Mouse (Mus musculus): Measurements from ENCODE around the gene Adam33.
"Not testable (repeated sequence)": the region's sequence is repeated elsewhere in the genome, so short reads cannot be mapped to it uniquely, and the experiment has no call there.

Gene Adam33

GRCm38 (mm10) chr2:131058672-131059071 lies 4.9 kb downstream of the Adam33 start:
- in situ Hi-C loops (cut with MboI, MseI): no loop called here

DNA sequence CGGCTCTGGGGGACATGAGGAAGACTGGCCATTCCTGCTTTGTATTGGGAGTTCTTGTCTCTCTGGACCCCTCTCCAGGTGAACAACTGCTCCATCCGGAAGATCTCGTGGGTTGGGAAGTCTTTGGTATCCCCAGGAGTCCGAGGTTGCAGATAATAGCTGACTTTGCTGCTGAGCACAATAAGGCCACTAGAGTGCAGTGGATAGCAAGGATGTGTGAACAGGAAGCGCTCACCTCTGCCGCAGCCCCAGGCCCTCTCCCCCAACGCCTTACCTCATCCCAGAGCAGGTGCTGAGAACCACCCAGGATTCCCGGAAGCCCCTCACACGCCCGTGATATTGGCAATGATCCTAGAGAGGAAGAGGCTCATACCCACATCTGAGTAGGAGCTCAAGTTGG lies 7.4 kb downstream of the Adam33 start:
- in situ Hi-C loops (cut with MboI, MseI): no loop called here

GRCm38 (mm10) chr2:131055631-131056030 lies 8.0 kb downstream of the Adam33 start:
- in situ Hi-C loops (cut with MboI, MseI): no loop called here

DNA sequence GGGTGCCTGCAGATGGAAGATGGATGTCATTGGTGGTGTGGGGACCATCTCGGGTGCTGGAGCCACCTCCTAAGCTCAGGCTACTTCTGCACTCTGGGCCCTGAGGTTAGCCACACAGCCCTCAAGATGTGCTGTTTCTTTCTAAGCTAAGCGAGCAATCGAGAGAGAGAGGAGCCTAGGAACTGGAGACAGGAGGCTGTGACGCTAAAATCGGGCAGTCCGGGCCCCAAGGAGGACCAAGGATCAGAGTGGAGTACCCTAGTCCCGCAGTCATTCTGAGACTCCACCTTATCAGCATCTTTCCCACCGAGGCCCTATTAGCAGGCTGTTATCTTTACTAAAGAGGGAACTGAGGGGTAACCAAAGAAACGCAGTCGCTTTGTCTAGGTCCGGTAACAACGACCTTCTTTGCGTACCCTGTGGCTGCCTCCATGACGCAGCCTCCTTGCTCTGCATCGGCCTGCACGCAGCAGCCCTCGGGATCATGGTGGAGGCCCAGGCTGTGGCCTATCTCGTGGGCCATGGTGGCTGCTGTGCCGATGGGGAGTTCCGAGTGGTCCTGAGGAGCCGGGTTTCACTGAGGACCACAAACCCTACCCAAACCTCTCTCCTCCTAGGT lies 8.9 kb downstream of the Adam33 start:
- in situ Hi-C loops (cut with MboI, MseI): no loop called here

DNA sequence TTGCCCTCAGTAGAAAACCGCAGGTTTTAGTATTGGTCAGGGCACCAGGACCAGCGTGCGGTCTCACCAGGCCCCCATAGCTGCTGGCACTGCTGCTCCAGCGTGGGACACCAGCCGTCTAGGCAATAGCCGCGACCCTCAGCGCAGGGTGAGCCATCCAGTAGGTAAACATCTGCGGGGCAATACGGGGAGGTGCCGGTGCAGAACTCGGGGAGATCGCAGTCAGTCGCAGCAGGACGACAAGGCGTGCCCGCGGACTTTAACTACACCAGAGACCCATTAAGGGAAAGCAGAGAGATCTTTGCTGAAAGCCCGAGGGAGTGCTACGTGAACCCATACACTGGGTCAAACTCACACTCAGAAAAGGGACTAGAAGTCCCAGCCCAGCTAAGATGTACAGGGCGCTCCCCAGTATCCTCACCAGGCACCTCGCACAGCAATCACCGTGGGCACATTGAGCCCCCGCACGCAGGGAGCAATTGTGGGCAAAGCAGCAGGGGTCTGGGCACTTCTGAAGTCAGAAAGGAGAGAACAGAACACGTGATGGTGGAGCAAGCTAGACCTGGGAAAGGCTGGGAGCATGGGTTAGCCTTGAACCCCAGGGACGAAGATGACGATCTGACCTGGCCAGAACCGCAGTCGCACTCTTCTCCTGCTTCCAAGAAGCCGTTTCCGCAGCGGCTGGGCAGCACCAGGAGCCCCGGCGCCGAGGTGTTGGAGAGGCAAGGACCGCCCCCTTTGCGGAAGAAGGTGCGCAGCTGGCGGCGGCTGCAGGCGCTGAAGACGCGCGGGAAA lies 9.6 kb downstream of the Adam33 start:
- in situ Hi-C loops (cut with MboI, MseI): no loop called here

GRCm38 (mm10) chr2:131052862-131053418 lies 10.7 kb downstream of the Adam33 start:
- in situ Hi-C loops (cut with MboI, MseI): no loop called here

DNA sequence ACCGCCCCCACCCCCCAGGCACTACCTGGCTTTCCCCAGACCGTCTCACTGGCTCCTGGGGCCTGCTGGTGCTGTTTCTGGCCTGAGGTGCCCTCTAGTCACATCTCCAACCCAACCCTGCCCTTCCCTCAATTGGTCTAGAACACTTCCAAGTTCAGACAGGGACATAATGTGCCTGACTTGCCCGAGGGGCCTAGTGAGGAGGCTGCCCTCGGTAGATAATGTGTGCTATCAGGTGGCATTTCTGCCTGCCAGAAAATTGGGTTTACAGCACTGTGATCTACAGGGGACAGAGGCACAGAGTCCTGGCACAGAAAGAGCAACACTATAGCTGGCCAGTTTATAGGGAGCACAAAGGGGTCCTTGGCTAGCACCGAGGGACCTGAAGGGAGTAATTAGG lies 11.6 kb downstream of the Adam33 start:
- in situ Hi-C loops (cut with MboI, MseI): no loop called here

DNA sequence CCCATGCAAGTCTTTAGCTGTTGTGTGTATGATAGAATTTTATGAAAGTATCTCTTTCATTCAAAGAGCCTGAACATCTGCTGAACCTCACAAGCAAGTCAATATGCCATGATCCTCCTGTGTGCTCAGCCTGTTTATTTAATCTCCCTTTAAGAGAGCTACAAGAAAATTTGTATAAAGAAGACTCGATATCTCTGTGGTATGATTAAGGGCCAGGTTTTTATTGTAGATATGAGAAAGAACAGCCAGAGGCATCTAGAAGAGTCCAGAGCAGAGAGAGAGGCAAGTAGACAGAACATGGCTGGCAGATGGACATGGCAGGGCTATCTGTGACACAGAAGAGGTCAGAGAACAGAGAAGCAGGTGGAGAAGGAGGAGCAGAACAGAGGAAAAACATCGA lies 17.6 kb downstream of the Adam33 start:
- in situ Hi-C loops (cut with MboI, MseI): no loop called here

- in situ Hi-C loops (cut with MboI, MseI): no loop called here
These were observed 18.5 kb downstream of the Adam33 start for GRCm38 (mm10) chr2:131044989-131045720.

GRCm38 (mm10) chr2:131044354-131044852 lies 19.2 kb downstream of the Adam33 start:
- in situ Hi-C loops (cut with MboI, MseI): no loop called here

GRCm38 (mm10) chr2:131042988-131043387 lies 20.6 kb downstream of the Adam33 start, which contains the start of gene Gfra4:
Gene Gfra4, minus strand, starts transcription at chr2:131043088.
- in situ Hi-C loops (cut with MboI, MseI): no loop called here

- in situ Hi-C loops (cut with MboI, MseI): no loop called here
These were observed 22.5 kb downstream of the Adam33 start for GRCm38 (mm10) chr2:131040854-131041825.

DNA sequence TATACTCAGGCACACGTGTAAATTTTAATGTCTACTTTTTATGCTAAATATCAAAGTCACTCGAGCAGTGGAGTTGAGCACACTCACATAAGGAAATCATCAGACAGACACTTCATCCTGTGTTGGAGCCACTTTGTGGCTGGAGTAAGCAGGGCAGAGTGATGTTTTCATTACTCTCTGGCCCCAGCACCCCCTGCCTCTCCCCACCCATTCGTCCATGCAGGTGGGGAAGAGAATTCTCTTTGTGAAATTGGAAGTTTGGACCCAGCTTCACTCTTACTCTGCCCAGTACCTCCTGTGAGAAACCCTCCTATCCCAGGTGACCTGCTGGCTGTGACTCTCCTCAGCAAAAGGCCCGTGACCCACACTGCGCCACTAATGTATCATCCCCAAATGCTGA lies 24.9 kb downstream of the Adam33 start:
- in situ Hi-C loops (cut with MboI, MseI): no loop called here

GRCm38 (mm10) chr2:131038197-131038596 lies 25.4 kb downstream of the Adam33 start:
- in situ Hi-C loops (cut with MboI, MseI): no loop called here

DNA sequence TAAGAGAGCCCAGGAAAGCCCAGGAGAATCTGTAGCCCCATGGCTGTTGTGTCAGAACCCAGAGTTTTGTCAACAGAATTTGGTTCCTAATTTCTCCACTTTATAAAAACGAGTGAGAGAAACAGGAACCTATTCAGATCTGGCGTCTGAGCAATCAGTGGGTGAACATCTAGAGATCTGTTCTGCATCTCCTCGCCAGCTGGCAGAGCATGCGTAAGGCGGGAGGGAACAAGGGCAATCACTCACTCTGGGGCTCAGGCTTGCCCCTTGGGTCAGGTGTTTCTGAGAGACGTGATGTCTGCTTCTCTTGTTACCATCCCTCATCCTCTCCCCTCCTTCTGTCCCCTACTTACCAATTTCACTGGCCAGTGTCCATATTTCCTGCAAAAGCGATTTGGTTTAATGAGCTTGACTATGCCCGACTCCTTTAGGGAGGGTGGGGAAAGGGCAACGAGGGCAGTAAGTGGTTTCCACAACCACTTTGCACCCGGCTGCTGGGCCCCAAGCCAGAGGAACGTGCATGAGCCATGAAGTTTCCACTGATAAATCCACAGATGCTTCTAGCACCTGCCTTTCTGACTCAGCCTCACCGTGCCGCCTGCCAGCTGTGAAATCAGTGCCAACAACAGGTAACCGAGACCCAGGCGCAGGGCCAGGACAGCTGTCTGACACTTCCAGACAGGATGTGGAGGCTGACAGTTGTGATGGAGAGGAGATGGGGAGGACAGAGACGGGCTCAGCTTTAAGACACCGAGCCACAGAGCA lies 26.2 kb downstream of the Adam33 start:
- in situ Hi-C loops (cut with MboI, MseI): no loop called here

DNA sequence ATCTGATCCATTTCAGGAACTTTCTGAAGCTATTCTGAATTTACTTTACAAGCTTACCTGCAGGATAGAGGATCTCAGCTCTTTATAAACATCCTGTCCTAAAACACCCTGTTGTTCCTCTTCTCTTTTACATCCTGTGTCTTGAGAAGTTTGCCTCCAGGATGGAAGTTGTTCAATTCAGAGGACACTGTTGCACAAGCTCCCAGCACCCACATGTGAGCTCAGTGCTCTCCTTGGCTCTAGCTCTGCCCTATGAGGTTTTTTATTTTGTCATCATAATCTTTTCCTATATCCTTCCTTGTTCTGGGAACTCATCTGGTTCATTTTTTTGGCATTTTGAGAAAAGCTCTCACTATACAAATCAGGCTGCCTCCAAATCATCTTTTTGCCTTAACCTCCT lies 26.9 kb downstream of the Adam33 start:
- in situ Hi-C loops (cut with MboI, MseI): no loop called here

- in situ Hi-C loops (cut with MboI, MseI): no loop called here
These were observed 27.3 kb downstream of the Adam33 start for GRCm38 (mm10) chr2:131036343-131036742.

DNA sequence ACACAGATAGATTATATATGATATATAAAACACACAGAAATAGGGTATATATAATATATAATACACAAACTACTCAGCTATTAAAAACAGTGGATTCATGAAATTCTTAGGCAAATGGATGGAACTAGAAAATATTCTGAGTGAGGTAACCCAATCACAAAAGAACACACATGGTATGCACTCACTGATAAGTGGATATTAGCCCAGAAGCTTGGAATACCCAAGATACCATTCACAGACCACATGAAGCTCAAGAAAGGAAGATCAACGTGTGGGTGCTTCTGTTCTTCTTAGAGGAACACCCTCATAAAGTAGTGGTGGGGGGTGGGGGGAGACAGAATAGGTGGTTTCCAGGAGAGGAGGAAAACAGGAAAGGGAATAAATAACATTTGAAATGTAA lies 32.2 kb downstream of the Adam33 start:
- in situ Hi-C loops (cut with MboI, MseI): not testable (repeated sequence)

GRCm38 (mm10) chr2:131030998-131031397 lies 32.6 kb downstream of the Adam33 start:
- in situ Hi-C loops (cut with MboI, MseI): no loop called here

DNA sequence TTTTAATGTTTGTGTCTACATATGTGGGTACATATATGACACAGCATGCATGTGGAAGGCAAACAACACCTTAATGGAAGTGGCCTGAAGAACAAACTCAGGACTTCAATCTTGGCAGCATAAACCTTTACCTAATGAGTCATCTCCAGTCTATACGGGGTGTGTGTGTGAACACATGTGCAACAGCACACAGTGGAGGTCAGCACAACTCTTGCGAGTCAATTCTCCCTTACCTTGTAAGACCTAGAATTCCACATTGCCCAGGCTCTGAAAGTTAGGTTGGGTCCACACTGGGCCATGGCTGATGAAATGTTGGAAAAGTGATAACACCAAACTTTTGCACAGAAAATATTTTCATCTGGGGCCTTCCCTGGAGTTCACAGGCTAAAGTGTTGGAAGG lies 33.1 kb downstream of the Adam33 start:
- in situ Hi-C loops (cut with MboI, MseI): no loop called here
